Mouse (Mus musculus) G1E-ER4 (cell line): ENCODE data around the gene Macrod2. TPM values are rescaled to one million over a fixed set of nuclear protein-coding genes. Genes with fewer than 3 reads are reported as not detected.

Source experiments
- GATA1 ChIP-seq: IDR thresholded peaks from one replicate; pipeline ENCODE4 v1.8.0; 2012; ENCODE audit warnings: low read length, inconsistent platforms
- polyA plus RNA-seq: library from polyadenylated mRNA; stranded (reverse); fragments of >175 nt; gene quantifications from 2 replicates; pipeline ENCODE4 v1.2.3, GENCODE M21; 2012

Macrod2 gene
- polyA plus RNA-seq, result not detected in 2 replicates

GRCm38 (mm10) chr2:140395179-140395578 is at the start of gene Macrod2:
Macrod2 (plus strand) TSS chr2:140395309.
- TF ChIP-seq GATA1, result no peak

- no peak for TF ChIP-seq GATA1
Measured at GRCm38 (mm10) chr2:140359905-140360304, 35.2 kb upstream of the Macrod2 start.

- TF ChIP-seq GATA1, result no peak
Measured at GRCm38 (mm10) chr2:140364804-140365203, 30.3 kb upstream of the Macrod2 start.

- TF ChIP-seq GATA1, result no peak
Measured at GRCm38 (mm10) chr2:140389525-140389924, 5.6 kb upstream of the Macrod2 start, which contains the start of gene Sel1l2. Sel1l2 (minus strand) TSS chr2:140389706.

- TF ChIP-seq GATA1, result no peak
Measured at GRCm38 (mm10) chr2:140395744-140396231, 679 bp downstream of the Macrod2 start.

GRCm38 (mm10) chr2:140425844-140426243 is 30.7 kb downstream of the Macrod2 start:
- TF ChIP-seq GATA1, result no peak

- no peak for TF ChIP-seq GATA1
Measured at GRCm38 (mm10) chr2:140427283-140427682, 32.2 kb downstream of the Macrod2 start.

GRCm38 (mm10) chr2:140439081-140439480 is 44.0 kb downstream of the Macrod2 start:
- TF ChIP-seq GATA1, result no peak

GRCm38 (mm10) chr2:140448636-140449035 is 53.5 kb downstream of the Macrod2 start:
- no peak for TF ChIP-seq GATA1

GRCm38 (mm10) chr2:140475770-140476169 is 80.7 kb downstream of the Macrod2 start:
- TF ChIP-seq GATA1, result no peak

GRCm38 (mm10) chr2:140476891-140477290 is 81.8 kb downstream of the Macrod2 start:
- TF ChIP-seq GATA1, result no peak

GRCm38 (mm10) chr2:140482604-140483003 is 87.5 kb downstream of the Macrod2 start:
- no peak for TF ChIP-seq GATA1

- TF ChIP-seq GATA1, result no peak
Measured at GRCm38 (mm10) chr2:140497688-140498087, 102.6 kb downstream of the Macrod2 start.

- no peak for TF ChIP-seq GATA1
Measured at GRCm38 (mm10) chr2:140500951-140501350, 105.8 kb downstream of the Macrod2 start.

GRCm38 (mm10) chr2:140521472-140521871 is 126.4 kb downstream of the Macrod2 start:
- no peak for TF ChIP-seq GATA1

GRCm38 (mm10) chr2:140530214-140530613 is 135.1 kb downstream of the Macrod2 start:
- no peak for TF ChIP-seq GATA1

- TF ChIP-seq GATA1, result no peak
Measured at GRCm38 (mm10) chr2:140532024-140532423, 136.9 kb downstream of the Macrod2 start.
